Mouse (Mus musculus) lung, adult 18-20 months (tissue): ENCODE results near the gene Lmx1a.

Experiments used
- DNase-seq, 2 experiments: peaks; one replicate each; pipeline ENCODE4 v3.0.0; 2022; ENCODE audit warnings: mixed read lengths in 2 of 2

Gene Lmx1a

DNA sequence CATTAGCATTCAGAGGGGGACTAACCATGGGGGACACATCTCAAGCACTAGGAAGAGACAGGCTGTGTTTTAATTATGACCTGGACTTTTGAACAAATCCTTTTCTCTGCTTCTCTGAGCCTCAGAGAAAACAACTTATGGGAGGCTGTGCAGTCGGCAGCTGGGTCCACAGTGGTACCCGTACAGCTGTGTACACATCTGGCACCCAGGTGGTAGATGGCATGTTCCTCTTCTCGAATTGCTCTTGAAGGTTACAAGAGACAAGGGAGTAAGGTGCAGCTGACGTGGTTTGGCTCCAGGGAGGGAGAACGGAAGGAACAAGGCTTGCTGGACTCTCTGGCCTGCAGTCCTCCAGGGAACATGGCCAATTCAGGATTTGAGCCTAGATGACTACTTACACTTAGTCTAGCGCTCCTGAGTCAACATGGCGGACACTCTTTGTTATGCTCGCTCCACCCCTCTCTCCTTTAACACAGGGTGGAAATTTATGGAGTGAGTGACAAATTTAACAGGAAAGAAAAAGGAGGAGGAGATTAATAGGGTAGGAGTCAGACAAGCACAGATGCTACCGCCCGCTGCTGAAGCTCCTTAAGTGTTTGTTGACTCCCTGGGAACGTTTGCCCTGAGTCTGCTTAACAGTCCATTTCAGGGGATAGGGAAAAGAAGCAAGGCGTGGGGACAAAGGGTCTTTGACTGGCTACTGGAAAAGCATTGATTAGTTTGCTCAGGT lies 99.8 kb downstream of the Lmx1a start:
- DNase-seq: no peak

DNA sequence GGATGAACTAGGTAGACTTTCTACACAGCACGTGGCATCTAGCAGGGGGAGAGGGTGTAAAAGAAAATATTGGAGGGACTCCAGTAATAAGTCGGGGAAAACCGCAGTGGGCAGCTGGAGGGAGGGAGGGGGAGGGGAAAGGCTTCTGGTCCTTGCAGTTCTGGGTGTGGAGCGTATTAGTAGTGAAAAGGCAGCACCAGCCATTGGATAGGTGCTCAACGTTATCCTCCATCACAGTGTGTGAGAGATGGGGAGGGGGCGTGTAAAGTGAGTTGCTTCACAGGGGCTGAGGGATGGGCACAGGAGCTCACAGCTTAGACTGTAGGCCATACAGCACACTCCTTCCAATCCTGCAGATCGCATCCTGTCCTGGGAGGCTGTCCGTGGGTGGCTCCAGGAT lies 100.4 kb downstream of the Lmx1a start:
- no peak for DNase-seq

DNA sequence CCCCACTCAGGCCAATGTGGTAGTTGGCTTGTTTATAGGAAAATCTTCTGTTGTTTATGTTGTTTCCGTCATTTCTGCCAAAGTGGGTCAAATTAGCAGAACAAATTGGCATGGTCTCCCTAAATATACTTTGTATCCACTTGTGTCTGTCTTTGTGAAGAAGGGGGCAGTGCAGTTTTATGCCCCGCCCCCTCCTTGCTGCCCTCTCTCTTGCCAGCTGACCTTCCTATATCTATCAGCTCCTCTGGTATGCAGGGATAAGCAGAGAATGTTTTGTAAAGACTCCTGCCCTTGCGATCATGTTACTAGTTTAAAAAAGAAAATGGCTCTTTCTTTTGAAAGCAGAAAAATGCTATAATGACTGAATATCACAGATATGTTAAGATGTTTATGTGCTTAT lies 101.7 kb downstream of the Lmx1a start:
- DNase-seq: no peak

DNA sequence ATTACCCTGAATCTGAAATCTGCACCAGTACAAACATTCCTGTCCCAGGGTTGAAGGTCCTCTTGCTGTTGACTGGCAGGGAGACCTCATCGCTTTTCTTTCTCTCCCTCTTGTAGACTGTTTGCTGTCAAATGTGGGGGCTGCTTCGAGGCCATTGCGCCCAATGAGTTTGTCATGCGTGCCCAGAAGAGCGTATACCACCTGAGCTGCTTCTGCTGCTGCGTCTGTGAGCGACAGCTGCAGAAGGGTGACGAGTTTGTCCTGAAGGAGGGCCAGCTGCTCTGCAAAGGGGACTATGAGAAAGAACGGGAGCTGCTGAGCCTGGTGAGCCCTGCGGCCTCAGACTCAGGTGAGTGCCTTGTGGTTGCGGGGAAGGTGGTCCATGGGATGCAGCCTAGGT lies 102.2 kb downstream of the Lmx1a start:
- DNase-seq: no peak

DNA sequence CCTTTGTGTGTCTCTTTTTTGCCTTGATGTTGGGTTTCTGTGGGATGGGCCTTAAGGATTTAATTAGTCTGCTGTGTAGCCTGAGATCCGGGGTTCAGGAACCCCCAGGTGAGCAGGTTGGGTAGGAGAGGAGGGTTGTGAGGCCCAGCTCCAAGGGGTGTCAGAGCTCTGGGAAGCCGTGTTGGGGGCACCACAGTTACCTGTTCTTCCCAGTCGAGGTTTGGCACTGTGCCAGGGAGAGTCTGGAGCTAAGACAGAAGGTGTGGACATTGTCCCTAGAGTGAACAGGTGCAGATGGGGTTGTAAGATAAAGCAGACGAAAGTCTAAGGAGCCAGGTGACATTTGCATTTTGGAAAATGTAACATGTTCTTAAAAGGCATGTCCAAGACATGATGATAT lies 112.9 kb downstream of the Lmx1a start:
- DNase-seq: no peak

DNA sequence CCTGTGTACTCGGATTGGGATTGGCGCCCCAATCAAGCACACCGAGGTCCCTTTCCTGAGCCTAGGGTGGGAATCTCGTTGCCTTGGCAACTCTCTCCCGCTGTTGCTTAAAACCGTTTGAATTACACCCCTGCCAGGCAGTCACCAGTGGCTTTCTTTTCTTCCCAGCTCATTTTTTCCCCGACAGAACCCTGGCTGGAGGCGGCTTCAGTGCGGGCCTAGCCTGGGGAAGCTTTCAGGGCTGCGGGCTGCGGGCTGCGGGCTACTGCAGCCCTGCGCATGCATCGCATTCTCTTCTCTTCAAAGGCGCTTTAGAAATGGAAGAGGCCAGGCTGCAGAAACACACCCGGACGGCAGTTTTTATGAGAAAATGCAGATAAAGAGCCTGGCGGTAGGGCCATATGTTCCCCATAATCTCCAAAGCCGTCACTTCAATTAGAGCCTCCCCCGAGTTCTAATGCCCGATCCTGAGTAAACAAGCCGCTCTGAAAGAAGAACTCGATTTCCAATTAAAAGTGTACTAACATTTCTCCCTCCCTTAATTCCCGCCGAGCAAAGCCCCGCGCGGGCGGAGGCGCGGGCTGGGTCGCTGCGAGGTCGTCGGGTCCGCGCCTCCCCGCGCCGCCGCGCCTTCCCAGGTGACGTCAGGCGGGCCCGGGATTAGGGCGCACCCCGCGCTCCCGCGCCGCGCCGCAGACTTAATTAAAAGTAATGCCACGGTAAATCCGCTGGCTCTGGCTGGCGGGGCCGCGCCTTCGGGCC lies 113.7 kb downstream of the Lmx1a start:
- DNase-seq: no peak

DNA sequence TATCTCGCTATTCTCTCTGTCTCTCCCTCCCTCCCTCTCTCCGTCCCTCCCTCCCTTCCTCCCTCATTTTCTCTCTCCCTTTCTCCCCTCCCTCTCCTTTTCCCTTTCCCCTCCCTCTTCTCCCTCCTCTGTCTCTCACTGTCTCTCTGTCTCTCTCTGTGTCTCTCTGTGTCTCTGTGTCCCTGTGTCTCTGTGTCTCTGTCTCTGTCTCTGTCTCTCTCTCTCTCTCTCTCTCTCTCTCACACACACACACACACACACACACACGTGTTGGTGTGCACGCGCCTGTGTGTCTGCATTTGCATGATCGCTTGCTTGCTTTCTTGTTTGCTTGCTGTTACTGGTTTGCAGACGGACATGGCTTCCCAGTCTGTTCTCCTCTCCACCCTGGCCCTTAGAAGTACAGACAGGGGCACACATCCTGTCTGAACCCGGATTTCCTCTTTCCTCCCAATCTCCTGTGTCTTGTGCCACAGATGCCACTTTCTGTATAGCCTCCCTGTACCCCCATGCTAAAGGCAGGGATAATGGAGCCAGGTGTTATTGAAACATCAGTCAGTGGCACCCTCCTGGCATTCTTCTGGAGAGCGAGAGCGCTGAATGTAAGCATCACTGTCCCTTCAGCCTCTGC lies 114.4 kb downstream of the Lmx1a start:
- no peak for DNase-seq

DNA sequence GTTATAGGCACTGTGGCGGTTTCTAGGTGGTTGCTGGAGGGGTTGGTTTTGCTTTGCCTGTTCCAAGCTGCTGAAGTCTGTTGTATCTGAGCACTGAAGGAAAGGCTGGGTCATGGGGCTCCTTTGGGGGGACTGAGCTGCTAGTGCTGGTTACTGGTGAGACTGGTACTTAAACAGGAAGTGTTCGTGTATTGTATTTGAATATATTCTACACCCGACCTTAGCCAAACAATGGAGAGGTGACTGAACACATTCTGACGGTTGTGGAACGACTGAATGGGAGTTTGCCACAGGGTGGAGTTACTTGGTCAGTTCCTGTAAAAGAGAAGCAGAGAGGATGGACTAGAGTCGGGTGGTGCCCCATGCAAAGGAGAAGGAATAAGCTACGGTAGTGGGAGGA lies 115.8 kb downstream of the Lmx1a start:
- DNase-seq: no peak

DNA sequence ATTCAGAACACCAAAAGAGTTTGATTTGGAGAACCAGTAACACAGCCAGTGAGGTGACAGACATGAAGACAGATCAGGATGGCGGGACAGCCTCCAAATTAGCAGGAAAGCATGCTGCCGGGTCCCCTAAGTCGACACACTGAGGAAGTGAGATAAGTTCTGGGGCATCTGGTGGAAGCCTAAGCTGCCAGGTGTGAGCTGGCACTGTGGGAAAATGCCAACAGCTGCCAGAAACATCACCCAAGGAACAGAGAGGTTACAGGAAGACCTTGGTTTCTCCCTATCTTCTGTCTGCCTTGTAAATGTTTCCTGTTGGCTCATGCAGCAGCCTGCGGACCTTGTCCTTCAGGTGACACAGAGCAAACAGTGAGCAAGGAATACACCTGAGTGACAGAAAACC lies 122.1 kb downstream of the Lmx1a start:
- DNase-seq: no peak

DNA sequence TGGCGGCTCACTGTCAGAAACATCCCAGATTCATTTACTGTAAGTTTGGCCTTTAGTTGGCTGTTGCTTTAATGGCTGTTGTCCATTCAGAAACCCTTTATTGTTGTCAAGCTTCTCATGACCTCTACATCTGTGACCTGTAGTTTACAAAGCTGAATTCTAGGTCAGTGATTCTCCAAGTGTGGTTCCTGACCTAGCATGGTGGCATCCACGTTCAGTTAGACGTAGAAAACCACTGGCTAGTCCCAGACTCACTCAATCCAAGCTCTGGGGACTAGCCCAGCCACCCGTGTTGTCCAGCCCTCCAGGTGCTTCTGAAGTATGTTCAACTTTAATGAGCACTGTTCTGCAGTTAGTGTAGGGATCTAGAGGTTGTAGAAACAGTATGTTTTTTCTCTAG lies 126.1 kb downstream of the Lmx1a start:
- DNase-seq: no peak

DNA sequence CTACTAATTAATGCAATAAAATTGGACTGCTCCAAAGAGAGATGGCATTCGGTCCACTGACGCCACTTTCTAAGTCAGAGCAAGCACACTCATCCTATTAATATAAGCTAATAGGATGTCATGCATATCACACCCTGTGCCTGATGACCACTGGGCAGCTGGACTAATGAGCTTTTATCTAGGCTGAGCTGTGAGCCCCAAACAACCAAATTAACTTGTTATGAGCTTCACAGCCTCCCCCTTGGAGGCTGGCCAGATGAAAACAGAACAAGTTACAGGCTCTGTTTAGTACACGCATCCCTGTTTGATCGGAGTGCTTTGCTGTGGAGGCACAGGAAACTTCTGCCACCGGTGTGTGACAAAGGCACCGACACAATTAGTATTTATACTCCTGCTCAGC lies 128.0 kb downstream of the Lmx1a start:
- no peak for DNase-seq

DNA sequence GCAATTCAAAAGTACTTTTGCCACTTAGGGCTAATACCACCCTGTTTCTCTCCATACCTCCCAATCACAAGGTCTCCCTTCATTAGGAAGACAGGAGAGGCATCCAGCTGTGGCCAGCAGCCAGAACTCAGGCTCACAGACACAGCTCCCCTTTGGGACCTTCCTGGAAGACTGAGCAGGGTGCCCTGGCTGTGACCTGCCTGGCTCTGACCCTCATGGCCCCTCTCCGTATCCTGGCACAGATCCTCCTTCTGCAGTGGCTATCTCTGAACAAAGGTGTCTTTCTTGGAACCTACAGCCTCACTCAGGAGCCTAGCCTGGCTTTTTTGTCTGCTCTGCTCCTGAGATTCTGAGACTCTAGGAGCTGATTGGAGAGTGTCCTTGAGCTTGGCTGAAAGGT lies 128.6 kb downstream of the Lmx1a start:
- DNase-seq: no peak

DNA sequence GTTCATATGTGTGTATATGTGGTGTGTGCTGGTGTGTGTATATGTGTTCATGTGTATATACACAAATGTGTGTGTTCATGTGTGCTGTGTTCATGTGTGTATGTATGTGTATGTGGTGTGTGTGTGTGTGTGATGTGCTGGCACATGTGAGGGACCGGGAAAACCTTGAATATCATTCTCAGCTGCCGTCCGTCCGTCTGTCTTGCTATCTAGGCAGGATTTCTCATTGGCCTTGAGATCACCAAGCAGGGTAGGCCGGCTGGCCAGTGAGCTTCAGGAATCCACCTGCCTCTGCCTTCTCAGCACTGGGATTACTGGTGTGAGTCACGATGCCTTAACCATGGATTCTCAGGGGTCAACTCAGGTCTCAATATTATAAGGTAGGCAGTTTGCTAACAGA lies 131.0 kb downstream of the Lmx1a start:
- DNase-seq: no peak

DNA sequence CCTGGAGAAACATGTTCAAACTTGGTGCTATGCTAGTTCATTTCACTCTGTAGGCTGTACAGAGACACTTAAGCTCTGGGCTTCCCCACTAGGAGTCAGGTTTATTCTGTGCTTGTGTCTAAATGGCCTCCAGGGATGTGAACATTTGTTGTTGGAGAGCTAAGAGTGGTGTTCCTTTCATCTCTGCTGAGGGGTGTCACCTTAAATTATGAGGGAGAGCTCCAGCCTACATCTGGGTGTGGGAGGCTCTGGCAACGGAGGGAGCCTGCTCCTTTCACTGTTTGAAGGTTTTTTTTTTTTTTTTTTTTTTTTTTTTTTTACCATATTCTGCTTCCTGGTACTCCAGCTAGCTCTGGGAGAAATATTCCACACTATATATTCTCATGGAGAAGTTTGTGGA lies 132.1 kb downstream of the Lmx1a start:
- no peak for DNase-seq

DNA sequence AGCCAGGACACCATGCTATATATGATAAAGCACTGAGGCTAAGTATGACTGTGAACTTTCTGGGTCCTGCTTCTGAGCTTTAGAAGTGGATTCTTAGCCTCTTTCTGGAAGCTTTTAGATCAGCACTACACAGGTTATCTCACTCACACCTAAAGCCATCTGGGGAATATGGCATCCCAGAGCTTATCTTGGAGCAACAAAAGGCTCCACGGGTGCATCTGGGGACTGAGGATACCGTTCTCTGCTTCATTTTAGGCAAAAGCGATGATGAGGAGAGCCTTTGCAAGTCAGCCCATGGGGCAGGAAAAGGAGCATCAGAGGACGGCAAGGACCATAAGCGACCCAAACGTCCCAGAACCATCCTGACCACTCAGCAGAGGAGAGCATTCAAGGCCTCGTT lies 141.3 kb downstream of the Lmx1a start:
- DNase-seq: no peak

DNA sequence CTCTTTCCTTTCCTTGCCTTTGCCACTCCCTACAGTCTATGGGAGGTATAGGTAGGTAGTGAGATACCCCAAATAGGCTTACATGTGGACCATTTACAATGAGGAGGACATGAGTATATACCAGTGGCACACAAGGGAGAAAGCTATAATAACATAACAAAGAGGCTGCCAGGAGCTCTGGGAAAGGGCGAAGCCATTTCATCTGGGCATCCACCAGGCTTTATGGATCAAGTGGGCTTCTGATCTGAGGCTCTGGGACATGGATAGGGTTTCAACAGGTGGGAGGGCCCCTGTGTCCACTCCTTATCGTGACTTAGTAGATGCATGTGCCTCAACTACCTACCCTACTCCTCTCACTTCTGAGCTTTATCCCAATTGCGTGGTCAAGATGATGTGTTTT lies 142.6 kb downstream of the Lmx1a start:
- no peak for DNase-seq

DNA sequence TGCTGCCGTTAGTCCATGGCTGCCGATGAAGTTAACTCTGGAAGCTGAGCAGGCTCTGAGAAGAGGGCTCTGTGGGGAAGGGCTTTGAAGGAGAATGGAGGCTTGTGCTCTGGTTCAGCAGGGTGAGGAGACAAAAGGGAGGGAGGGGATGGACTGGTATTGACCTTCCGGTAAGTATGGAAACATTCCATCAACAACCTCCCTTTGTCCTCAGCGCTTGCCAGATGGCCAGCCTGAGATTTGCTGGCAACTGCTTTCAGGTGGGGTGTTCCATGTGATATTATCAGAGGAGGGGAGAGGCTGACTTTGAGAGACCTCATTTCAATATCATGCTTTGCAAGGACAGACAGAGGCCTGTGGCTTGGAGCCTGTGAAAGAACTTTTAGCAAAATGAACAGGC lies 165.8 kb downstream of the Lmx1a start:
- no peak for DNase-seq

DNA sequence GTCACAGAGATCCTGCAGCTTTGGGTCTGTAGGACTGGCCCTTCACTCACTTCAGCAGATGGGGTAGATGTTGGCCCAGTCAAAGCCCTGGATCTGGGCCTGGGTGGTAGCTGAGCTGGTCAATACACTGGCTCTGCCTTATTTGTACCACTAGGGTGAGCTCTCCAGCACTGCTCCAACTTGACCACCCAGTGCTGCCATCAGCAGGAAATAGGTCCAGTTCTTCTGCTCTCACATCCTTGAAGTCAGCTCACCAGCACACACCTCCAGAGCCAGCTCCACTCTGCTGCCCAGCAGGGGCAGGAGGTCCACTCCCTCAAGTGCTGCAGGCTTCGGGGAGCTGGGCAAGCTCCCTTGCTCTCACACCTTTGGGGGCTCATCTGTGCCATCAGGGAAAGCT lies 183.0 kb downstream of the Lmx1a start:
- DNase-seq: no peak

DNA sequence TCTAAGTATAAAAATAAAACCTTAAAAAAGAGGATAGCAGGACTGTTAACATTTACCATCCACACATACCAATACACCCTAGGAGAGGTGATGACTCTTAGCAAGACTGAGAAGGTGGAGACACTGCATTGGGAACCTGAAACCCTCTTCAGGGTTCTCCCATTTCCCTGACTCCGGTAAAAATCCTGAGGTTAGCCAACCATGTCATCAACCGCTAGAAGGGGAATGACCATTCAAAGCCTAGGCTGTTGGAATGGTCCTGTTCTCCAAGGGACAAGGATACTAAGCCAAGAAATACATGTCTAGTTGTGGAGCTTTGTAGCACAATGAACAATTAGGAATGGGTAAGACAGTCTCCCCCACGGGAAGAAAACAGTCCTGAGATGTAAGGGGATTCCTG lies 185.1 kb downstream of the Lmx1a start:
- DNase-seq: no peak

DNA sequence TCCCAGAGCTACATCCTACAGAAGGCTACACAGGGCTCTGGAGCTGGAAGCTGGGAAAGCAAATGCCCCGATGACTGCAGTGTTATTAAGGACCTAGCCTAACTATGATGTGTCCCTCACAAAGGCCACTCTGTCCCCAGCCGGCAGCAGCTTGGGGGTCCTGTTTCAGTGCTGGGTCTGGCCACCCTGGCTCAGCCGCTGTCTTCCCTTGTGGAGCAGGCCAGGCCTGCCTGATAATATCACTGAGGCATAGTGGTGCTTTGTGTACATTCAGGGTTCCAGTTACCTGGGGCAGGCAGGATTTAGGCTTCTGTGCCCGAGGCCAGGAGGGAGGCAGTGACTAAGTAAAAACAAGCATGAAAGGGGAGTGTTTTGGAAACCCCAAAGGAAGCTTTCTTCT lies 188.9 kb downstream of the Lmx1a start:
- DNase-seq: no peak

DNA sequence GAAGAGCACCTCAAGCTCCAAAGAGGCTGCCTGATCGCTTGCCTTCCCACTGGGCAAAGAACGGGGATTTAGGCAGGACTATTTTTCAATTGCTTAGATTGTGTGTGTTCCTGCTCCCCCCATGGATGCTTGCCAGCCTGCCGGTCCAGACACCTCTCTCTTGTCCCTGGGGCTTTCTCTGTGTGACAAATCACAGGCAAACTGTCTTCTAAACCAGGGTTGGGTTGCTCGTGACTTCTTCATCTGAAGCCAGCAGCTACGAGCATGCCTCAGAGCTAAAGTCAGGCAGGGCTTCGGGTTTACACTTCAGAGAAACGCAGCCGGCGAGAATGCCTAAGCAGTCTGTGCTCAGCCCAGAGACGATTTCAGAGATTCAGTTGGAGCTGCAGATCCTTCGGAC lies 189.3 kb downstream of the Lmx1a start:
- DNase-seq: no peak

DNA sequence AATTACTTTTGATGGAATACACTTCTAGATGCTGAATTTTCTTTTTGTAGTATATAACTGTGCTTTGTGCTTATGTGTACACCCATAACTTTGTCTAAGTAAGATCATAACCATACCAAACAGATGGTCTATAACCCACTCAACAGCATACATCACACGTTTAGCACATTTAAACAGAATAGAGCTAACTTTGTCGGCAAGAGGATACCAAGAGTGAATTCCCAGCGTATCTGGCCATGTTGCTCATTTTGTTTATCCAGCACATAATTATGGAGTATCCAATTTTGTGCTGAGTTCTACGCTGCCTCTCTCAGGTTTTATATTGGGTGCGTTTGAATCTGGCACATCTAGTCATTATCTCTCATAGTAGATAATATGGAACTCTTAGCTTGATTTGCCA lies 196.7 kb downstream of the Lmx1a start:
- DNase-seq: no peak

DNA sequence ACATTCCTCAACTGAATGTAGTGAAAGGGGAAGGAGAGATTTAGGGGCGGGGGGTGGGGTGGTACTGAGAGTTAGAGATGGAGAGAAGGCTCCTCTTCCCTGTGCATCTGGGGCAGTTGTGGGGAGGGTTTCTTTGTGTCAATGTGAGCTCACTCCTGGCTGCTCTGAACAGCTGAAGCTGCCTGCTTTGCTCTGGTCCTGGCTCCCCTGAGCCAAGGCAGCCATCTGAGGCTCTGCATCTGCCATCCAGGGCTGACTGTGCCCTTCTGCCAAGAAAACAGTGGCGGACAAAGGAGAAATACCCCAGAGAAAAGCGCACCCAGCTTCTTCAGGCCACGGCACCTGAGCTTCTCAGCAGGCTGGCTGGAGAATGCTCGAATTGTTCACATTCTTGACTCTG lies 199.1 kb downstream of the Lmx1a start:
- DNase-seq: no peak

DNA sequence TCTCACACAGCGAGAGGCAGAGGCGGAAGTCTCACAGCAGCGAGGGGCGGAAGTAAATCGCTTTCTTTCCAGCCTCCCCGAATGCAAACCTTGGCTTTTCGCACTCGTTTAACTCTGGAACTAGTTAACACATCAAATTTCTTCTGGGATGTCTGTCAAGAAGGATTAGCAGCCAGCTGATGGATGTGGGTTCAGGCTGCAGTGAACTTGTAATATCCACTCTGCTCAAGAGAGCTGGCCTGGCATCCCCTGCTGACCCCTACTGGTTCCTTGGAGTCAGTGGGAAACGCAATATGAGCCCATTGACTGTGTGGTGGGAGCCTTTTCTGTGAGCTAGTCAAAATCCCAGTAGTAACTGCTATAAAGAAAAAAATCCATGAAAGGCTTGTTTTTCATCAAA lies 199.8 kb downstream of the Lmx1a start:
- DNase-seq: no peak
